Mouse (Mus musculus) embryonic fibroblast, embryonic 13.5 days (primary cell): ENCODE results near the gene Gm525.
"Not testable (repeated sequence)": the region's sequence is repeated elsewhere in the genome, so short reads cannot be mapped to it uniquely, and the experiment has no call there.

Source experiments
- CTCF ChIP-seq: IDR thresholded peaks from 2 replicates; pipeline ENCODE4 v1.5.1; 2011; ENCODE audit warnings: mild to moderate bottlenecking, control low read depth, low read length, moderate library complexity, borderline replicate concordance; ENCODE audit not compliant: insufficient read depth
- POLR2A ChIP-seq: IDR thresholded peaks from 2 replicates; pipeline ENCODE4 v1.6.1; 2011; ENCODE audit warnings: low read depth, mild to moderate bottlenecking, control low read depth, low read length, moderate library complexity

- TF ChIP-seq CTCF, POLR2A: not testable (repeated sequence)
Observed at GRCm38 (mm10) chr11:89082691-89083090, 9.1 kb downstream of the Gm525 start.
